Mouse (Mus musculus): ENCODE measurements around the gene Bnc2. TPM values are rescaled to one million over a fixed set of nuclear protein-coding genes. Genes with fewer than 3 reads are reported as not detected.

Bnc2 gene
- total RNA-seq (2021): 1 to 10 TPM; 2.8 to 8.7 TPM
- long read RNA-seq, experiment 1: 0 reads
- long read RNA-seq, experiment 2: 0 reads

- Histone ChIP-seq H3K4me3 (peak within 1 kb of the TSS; percentile 86), H3K27ac (peak within 1 kb of the TSS; percentile 90)
- peak; percentile 78 for DNase-seq
- intact Hi-C loops (cut with DNase I): loop anchor here (2.0 to 10.0 kb wide), 2 partner anchors 131 to 611 kb away; no protein-coding TSS in a partner anchor
- 0 out of 2 replicates have a peak, but pooled peaks have one; percentile 8 for TF ChIP-seq CTCF (IDR thresholded peaks at IDR 0.05)
Observed at GRCm38 (mm10) chr4:84675171-84675973, at the start of gene Bnc2. Bnc2 (minus strand) TSS chr4:84675275.

- intact Hi-C loops (cut with DNase I): no loop called here
- no peak overlapping the region for H3K27ac ChIP-seq
- H3K4me3 ChIP-seq: no peak overlapping the region
- DNase-seq: peak; percentile 18
- TF ChIP-seq CTCF (IDR thresholded peaks at IDR 0.05): no peak
Observed at GRCm38 (mm10) chr4:84707961-84708360, 32.9 kb upstream of the Bnc2 start.

DNA sequence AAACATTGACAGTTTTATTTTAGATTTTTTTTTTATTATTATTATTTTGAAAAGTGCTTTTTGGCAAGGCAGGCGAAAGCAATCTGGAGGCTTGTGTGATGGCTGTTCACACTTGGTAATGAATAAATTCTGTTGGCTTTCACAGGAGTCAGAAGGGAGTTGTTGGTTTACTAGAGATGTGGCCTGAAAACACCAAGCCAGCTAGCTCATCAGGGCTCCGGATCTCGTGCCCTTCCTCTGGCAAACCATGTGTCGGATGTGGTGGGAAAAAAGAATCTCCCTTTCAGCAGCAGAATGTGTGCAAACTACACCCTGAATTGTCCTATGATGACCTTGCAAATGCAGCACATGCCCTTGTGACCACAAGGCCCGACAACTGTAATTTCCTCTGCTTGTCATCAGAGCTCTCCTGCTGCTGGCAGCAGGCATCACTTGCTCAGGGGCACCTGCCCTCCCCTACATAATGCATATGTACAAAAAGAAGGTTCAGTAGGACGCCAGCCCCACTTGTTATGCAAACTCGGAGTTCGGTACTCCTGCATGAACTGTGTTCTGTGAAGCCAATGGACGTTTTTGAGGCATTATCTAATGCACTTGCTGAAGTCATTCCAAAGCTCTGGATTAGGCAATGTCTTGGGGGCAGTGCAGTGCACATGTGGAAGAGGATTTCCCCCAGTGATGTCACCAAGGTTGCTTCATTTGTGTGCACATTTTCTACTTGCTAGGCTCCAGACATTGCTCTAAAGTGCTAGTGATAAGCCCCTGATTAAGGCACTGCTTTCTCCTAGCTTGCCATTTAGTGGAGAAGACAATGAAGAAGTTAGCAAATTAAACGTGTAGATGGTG lies 10.7 kb upstream of the Bnc2 start:
- no peak overlapping the region for H3K27ac ChIP-seq
- no peak overlapping the region for H3K4me3 ChIP-seq
- DNase-seq: peak; percentile 20
- no peak for TF ChIP-seq CTCF (IDR thresholded peaks at IDR 0.05)
- intact Hi-C loops (cut with DNase I): no loop called here

DNA sequence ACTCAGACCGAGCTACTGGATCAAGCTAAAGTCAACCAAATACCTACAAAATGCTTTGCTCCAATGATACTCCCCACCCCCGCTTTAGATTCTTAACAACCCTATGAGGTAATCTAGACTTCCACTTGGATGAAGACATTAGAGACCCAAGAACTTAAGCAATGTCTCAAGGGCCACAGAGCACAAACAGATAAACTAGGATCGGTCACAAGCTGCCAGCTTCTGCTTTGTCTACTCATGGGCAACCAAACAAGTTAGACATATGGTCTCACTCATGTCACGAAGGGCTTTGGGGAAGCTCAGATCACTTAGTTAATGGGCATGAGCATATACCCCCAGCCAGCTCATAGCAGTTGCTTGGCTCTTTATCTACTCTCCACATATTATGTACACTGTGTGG lies 9.9 kb upstream of the Bnc2 start:
- no peak for TF ChIP-seq CTCF (IDR thresholded peaks at IDR 0.05)
- H3K27ac ChIP-seq: no peak overlapping the region
- DNase-seq: no peak
- intact Hi-C loops (cut with DNase I): no loop called here
- no peak overlapping the region for H3K4me3 ChIP-seq

DNA sequence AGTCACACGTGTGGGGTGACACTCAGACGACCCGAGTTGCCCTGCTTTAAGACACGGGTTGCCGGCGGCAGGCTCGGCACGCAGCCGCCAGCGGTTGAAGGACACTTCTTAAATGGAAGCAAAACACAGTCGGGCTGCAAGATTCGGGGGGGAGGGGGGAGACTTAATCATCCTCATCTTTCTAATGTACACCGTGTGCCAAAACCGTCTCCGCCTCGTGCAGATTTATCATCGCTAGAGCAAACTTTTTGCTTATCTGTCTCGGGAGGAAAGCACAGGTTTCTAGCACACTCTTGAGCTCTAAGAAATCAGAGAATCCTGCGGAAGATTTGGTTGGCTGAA lies 870 bp upstream of the Bnc2 start:
- intact Hi-C loops (cut with DNase I): loop anchor here (2.0 to 10.0 kb wide), 2 partner anchors 131 to 611 kb away; no protein-coding TSS in a partner anchor
- TF ChIP-seq CTCF (IDR thresholded peaks at IDR 0.05): no peak
- no peak for DNase-seq
- Histone ChIP-seq H3K4me3 (peak overlapping the region; percentile 86), H3K27ac (peak overlapping the region; percentile 90)

DNA sequence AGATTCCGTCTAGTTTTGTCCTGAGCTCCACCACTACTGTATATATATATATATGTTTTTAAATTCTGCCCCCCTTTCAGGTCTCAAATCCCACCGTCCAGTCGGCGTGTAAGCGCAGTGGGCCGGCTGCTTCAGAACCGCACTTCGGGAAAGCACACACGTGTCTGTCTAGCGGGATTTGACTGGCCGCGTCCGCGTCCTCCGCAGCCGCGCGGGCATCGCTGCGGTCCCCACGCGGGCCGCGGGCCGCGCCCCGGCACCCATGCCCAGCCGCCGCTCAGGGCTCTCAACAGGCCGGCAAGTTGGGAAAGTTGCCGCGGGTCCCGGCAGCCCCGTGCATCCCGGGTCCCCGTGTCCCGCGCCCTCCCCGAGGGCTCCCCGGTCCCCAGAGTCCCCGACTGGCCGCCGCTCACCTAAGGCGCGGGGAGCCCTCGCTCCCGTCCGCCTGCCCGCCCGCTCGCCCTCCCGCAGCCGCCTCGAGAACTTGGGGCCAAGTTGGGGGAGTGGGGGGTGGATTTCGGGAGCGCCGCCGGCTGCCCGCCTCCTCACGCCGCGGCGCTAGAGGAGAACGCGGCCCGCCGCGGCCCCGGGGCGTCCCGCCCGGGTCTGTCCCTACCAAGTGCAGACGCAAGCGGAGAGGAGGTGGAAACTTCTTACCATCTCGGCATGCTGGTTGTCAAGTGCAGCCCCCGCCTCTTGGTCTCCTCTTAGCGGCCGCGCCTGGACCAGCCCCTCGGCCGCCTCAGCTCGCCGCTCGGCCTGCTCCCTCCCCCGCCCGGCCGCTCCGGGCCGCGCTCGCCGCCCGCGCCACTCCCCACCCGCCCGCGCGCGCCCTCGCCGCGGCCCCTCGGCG lies 531 bp downstream of the Bnc2 start:
- Histone ChIP-seq H3K4me3 (peak overlapping the region; percentile 86), H3K27ac (peak overlapping the region; percentile 90)
- intact Hi-C loops (cut with DNase I): loop anchor here (2.0 to 10.0 kb wide), 2 partner anchors 130 to 610 kb away; no protein-coding TSS in a partner anchor
- DNase-seq: peak; percentile 79
- peak; percentile 5; the same call in 1 of the 2 replicates for TF ChIP-seq CTCF (IDR thresholded peaks at IDR 0.05)

- Histone ChIP-seq H3K27ac (peak overlapping the region; percentile 90), H3K4me3 (peak overlapping the region; percentile 86)
- TF ChIP-seq CTCF (IDR thresholded peaks at IDR 0.05): 0 out of 2 replicates have a peak, but pooled peaks have one; percentile 4
- intact Hi-C loops (cut with DNase I): loop anchor here (2.0 to 10.0 kb wide), 2 partner anchors 129 to 609 kb away; no protein-coding TSS in a partner anchor
- peak; percentile 23 for DNase-seq
Observed at GRCm38 (mm10) chr4:84673681-84674307, 1.3 kb downstream of the Bnc2 start.

GRCm38 (mm10) chr4:84672181-84672791 lies 2.8 kb downstream of the Bnc2 start:
- no peak for TF ChIP-seq CTCF (IDR thresholded peaks at IDR 0.05)
- intact Hi-C loops (cut with DNase I): loop anchor here (10.0 kb wide), 1 partner anchor 607 kb away; no protein-coding TSS in a partner anchor
- peak overlapping the region; percentile 86 for H3K4me3 ChIP-seq
- no peak for DNase-seq
- H3K27ac ChIP-seq: peak overlapping the region; percentile 90

DNA sequence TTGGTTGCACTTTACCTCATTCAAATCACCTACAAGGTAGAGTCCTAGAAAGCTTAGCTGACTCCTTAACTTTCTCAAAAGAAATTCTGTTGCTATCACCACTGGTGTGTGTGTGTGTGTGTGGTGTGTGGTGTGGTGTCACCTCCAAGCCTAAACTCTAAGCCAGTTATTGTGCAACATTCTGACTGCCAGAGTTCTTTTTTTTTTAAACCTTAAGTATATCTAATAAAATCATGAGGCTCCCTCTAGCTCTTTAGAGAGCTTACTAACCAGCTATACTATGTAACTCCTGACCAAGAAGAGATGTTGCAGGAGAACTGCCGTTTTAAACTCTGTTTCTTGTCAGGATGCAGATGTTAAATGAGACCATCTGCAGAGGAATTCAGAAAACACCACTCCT lies 4.1 kb downstream of the Bnc2 start:
- no peak for TF ChIP-seq CTCF (IDR thresholded peaks at IDR 0.05)
- DNase-seq: no peak
- intact Hi-C loops (cut with DNase I): loop anchor here (10.0 kb wide), 1 partner anchor 606 kb away; no protein-coding TSS in a partner anchor
- H3K27ac ChIP-seq: no peak overlapping the region; the same call in 1 of the 2 replicates
- H3K4me3 ChIP-seq: no peak overlapping the region

- intact Hi-C loops (cut with DNase I): loop anchor here (10.0 kb wide), 1 partner anchor 605 kb away; no protein-coding TSS in a partner anchor
- Histone ChIP-seq H3K4me3 (no peak overlapping the region), H3K27ac (0 out of 2 replicates have a peak overlapping the region, but pooled peaks have one; percentile 1)
- DNase-seq: peak; percentile 25
- no peak for TF ChIP-seq CTCF (IDR thresholded peaks at IDR 0.05)
Observed at GRCm38 (mm10) chr4:84669650-84670049, 5.4 kb downstream of the Bnc2 start.

Data from gastrocnemius, adult 2 months (tissue).